Mouse (Mus musculus) right cerebral cortex, adult 18-20 months (tissue): Measurements from ENCODE around the gene Gps2.
A peak's percentile ranks its signal among the peaks of the same experiment; 100 is the strongest.
"Not testable (repeated sequence)": the region's sequence is repeated elsewhere in the genome, so short reads cannot be mapped to it uniquely, and the experiment has no call there.

ENCODE experiments used
- DNase-seq: peaks from one replicate; pipeline ENCODE4 v3.0.0; 2022; ENCODE audit warnings: mixed read lengths

The Gps2 gene

DNA sequence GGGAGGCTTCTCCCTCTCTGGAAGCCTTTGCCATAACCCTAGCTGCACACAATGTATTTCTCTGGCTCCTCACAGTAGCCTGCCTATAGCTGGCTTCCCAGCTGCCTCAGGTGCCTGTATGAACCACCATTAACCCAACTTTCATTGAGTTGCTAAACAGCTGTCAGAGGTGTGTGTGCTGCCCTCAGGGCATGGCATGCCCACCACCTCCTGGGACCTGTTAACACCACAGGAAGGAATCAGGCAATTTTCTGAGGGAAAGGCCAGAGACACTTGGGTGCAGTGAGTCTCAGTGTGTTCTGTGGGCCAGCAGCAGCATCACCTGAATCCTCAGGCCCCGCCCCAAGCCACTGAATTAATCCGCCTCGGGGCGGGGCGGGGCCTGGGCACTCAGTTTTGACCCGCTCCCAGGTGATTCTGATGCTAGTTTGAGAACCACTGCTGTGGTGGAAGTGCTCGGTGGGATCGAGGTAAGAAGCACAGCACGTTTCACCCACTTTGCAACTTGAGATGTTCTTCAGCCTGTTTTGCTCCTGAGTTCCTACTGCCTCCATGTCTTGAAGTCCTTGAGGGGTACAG, 24.8 kb downstream of the Gps2 start:
- no peak for DNase-seq

DNA sequence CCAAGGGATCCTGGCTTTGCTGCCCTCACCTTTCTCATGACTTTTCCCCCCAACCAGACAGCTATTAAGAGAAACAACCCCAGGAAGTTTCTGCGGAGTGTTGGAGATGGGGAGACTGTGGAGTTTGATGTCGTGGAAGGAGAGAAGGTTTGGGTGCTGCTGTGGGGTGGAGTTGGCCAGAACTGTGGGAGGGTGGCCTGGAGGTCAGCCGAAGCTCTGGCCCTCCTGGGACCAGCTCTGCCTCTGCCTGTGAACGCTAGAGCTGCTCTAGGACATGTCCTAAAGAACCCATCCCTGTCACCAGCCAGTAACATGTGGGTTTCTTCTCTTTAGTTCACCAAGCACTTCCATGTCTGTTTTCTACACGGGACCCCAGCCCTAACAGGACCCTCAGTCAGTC, 25.5 kb downstream of the Gps2 start:
- DNase-seq: no peak

DNA sequence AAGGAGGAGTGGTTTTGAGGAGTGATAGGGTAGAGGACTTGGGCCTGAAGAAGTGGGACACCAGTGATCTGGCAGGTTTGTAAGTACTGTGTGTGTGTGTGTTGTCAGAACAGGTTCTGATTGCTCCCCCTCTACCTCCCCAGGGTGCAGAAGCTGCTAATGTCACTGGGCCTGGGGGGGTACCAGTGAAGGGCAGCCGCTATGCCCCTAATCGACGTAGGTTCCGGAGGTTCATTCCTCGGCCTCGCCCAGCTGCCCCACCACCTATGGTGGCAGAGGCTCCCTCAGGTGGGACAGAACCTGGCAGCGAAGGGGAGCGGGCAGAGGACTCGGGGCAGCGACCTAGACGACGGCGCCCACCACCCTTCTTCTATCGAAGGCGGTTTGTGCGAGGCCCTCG, 26.0 kb downstream of the Gps2 start:
- no peak for DNase-seq

DNA sequence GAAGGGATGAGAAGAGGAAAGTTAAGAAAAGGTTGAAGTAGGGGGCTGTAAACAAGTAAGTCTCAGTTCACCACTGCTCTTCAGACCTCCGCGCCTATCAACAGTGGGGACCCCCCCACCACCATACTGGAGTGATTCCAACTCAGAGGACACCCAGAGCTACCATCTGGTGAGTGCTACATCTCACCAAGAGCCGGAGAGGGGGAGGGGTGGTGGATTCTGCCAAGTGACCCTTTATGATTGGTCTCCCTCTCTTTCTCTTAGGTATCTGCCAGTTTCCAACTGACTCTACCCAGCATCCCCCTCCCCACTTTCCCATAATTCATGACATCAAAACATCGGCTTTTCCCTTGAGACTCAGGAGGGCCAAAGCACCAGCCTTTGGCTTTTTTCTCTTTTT, 27.3 kb downstream of the Gps2 start:
- DNase-seq: no peak

DNA sequence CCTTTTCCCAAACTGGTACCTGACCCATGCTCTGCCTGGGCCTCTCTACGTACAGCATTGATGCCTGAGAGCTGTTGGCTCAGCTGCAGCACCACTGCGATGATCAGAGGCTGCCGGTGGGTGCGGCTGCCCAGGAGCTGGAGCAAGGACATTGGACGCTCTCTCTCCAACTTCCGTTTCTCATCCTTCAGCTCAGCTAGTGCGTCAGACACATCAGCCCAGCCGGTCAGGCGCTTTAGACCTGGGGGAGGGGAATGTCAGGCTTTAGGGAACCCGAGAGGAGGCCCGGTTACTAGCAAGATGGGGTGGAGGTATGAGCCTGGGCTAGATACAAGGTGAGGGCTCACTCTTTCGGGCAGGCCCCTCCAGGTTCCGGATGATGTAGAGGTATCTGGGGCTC, 31.5 kb downstream of the Gps2 start:
- no peak for DNase-seq

DNA sequence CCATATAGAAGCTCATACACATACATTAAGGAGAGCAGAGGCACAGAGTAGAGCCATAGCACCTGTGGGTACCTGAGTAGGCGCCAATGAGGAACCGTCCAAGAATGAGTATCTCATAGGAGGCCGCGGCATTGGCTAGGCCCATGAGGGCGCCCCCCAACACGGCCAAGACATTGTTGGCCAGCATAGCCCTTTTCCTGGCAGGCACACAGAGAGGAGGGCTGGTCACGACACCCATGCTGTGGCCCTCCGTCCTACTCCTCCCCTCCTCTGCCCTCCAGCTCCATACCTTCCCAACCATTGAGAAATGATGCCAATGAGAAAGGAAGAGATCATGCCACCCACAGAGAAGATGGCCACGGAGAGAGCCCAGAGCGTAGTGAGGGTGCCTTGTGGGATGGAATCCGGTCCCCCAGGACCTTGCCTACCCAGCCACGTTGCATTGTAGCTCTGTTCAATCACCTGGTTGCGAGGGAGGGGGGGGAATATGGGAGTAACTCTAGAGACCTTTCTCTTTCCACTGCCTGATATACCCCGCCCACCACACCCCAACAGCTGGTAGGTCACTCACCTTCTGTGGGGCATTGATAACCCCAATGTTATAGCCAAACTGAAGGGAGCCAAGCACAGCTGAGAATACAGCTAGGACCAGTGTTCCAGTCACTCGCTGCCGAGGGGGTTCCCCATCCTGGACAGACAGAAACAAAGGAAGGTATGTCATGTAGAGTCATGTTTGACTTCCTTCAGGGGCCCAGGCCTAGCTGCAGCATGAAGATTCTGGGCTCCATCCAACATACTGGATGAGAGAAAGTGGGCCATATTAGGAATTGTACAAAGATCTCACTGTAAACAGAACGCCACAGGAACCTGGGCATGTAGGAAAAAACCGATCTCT, 32.6 kb downstream of the Gps2 start:
- DNase-seq: no peak

DNA sequence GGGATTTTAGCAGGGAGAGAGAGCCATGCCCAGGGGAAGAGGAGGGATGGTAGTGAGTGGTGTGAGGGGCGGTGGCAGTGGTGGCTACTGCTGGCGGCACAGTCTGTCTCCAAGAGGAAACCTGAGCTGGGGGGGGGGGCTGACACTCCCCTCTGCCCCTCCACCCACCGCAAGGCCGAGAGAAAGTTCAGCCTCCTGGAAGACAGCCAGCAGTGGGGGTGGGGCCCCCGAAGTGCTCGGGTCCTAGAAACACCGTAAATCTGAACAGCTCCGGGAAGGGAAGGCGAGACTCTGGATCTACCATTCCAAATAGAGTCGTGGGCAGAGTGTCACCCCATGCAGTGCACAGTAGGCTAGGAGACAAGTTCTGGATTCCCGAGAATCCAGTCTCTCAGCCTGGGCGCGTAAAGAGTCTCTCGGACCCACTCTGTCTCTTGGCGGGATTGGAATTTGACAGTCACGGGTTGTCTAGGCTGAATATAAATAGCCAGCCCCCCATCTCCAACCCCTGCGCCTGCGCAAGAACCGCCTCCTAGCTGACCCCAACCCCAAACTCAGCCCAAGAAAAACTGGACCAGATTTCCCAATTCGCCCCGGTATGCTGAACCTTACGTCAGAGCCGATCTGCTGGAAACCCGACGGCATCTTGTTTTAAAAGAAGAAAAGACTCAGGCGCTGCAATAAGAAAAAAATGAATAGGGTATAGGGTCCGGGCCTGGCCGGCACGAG, 33.8 kb downstream of the Gps2 start:
- DNase-seq: no peak

DNA sequence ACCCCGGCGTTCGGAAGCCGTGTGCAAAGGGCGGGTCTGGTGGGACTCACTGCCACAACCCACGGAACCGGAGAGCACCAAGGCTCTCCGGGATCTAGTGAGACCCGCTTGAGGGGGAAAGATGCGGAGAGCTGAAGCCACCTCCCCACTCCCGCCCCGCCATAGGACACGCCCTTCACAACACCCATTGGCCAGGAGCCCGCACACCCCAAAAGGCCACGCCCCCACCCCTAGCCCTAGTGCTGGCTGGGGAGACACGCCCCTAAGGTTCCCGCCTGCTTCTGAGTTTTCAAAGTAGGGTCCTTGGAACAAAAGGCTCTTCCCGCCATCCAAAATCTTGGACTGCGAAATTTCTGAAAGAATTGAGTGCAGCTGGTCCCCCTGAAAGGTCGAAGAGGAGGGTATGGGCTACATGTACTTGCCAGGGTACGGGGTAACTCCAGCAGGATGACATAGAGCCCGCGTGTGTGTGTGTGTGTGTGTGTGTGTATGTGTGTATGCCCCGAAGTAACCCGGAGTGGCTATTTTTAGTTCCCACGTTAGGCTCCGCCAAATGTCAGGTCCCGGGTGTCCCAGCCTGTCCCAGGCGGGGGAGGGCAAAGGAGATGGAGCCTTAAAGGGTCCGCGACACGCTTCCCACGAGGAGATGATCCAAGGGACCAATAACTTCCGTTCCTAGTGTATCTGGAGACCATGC, 34.5 kb downstream of the Gps2 start, which contains the start of gene Slc2a4:
TSS of gene Slc2a4 (minus strand) at position 123 of the 697 bp plus-strand sequence.
- DNase-seq: peak; percentile 52

DNA sequence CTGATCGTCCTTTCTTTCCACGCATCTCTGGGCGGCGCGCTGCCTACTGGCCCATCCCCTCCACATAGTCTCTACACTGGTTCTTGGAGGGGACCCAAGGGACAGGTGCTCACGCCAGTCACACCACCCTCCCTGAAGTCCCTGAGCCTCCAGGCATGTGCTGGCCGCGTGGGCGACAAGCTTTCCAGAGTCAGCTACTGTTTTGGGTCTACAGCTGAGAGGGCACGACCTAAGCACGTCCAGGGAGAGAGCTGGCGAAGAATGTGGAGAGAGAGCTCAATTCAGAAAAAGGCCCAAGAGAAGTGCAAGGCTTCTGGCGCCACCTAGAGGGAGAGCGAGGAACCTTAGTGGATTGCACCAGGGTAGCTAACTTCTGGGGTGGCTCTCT, 35.1 kb downstream of the Gps2 start:
- peak; percentile 48 for DNase-seq

DNA sequence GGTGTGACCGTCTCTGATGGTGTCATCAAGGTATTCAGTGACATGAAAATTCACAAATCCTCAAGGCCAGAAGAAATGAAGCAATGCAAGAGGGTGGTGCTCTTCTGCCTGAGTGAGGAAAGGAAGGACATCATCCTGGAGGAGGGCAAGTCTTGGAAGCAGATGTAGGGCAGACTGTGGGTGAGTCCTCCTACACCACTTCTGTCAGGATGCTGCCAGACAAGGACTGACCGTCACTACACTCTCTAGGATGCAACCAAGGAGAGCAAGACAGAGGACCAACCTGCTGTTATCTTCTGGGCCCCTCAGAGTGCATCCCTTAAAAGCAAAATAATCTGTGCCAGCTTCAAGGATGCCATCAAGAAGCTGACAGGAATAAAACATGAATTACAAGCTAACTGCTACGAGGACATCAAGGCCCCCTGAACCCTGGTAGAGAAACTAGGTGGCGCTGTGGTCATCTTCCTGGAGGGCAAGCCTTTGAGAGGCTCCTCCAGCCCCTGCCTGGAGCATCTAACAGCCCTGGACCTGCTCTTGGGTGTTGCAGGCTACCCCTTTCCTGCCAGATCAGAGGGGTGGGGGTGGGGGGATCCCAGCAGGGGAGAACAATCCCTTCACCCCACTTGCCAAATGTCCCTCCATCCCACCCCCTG, 37.2 kb downstream of the Gps2 start:
- no peak for DNase-seq

DNA sequence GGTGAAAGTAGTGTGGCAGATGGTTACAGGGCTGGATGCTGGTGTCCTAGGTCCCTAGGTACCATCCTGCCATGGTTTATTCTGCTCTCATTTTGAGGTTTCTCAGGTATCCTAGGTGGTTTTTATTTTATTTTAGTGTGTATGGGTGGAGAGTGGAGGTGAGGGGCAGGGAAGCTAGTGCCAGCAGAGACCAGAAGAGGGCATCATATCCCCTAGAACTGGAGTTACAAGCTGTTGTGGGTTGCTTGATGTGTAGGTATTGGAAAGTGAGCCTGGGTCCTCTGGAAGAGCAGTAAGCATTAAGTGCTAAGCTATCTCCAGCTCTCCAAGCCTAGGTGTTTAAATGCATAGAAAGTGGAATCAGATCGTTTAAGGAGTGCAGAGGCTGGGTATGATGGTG, 38.6 kb downstream of the Gps2 start:
- no peak for DNase-seq

DNA sequence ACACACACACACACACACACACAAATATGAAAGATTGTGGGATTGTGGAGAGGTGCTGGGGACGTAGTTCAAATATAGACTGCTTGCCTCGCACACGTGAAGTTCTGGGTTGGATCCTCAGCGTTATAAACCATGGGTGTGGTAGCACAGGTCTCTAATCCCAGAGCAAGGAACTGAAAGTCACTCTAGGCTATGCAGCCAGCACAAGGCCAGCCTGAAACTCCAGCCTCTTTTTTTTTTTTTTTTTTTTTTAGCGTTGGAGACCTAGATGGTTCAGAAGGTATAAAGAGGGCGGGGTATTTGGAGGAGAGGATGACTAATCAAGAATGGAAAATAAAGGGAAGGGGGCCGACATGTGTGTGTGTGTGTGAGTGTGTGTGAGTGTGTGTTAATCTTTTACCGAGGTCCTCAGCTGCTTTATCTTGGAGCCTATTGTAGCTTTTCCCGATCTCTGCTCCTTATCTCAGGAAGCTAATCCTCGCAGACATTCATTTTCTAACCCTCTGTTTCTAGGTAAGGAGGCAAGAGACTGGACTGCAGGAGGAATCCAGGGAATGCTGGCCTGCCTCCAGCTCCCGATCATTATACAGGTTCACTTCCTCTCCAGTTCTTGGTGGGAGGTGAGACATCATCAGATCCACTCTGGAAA, 39.7 kb downstream of the Gps2 start:
- DNase-seq: no peak

DNA sequence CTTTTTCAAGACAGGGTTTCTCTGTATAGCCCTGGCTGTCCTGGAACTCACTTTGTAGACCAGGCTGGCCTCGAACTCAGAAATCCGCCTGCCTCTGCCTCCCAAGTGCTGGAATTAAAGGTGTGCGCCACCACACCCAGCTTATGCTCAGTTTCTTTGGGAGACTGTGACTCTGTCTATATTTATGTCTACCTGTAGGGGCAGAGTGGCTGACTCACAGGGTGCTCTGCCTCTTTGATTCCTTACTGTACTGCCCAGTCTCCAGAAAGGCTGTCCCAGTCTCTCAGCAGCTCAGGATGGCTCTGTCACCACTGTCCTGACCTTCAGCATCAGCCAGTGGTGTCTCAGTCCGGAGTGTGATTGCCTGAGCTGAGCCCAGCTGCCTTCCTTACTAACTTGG, 41.9 kb downstream of the Gps2 start:
- DNase-seq: not testable (repeated sequence)

DNA sequence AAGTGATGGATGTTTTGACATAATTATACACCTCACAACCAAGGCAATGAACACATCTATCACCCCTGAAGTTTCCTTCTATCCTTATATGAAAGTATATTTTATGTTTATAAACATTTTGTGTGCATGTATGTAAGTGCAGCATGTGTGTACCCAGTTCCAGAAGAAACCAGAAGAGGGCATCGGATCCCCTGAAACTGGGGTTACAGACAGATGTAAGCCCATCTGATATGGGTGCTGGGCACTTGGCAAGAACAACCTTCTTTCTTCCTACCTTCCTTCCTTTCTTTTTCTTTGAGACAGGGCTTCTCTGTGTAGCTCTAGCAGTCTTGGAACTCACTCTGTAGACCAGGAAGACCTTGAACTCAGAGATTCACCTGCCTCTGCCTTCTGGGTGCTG, 42.5 kb downstream of the Gps2 start:
- no peak for DNase-seq

DNA sequence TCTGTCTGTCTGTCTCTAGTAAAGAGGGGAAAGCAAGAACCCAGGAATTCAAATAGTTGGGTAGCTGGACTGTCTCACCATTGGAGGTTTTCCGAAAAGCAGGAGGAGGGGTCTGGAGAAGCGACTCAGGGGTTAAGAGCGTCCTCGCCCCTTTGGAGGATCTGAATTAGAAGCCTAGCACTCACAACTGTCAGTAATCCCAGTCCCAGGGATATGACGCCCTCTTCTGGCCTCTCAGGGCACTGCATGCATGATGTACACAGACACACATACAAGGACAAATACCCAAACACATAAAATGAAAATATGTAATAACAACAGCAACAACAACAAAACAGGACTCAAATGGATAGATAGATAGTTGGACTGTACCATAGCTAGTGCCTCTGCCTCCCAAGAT, 46.9 kb downstream of the Gps2 start:
- DNase-seq: no peak

DNA sequence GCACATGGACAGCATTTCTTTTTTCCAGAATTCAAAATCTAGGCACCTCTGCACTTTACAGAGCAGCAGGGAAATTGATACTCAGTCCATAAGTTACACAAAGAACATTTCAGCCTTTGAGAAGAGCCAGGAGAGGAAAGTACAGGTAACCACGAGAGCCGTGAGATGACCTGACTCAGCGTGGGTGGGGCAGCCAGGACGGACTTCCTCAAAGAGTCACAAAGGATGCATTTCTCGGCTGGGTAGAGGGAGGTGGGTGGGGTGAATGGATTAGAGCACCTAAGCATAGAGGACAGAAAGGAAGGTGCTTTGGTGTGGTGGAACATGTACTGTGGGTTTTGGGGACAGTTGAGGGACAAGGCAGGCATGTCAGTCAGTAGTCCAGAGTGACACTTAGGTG, 48.2 kb downstream of the Gps2 start:
- no peak for DNase-seq

DNA sequence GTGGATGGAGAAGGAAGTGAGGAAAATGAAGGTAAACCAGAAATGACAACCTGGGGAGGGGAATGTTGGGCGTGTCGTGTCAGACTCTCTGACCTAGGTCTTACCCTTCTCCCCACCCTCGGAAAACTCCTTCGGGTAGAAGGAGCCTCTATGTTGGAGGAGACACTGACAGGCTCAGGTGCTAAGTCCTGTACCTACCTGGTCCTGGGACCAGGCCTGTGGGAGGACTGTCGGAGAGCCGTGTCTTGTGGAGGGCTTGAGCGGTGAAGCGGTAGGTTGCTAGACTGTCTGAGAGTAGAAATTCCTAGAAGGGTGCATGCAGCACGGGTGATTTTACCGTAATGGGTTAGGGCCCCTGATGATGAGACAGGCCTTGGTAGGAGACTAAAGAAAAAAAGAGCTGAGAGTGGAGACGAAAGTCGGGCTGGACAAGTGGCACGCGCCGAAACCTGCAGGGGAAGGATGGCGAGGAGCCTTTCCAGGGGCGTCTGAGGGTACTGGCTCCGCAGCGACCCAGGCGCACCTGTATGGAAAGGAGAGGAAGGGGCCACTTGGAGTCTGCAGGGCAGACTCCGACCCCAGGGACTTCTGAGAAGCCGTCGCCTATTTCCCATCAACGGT, 51.1 kb downstream of the Gps2 start, which contains the start of gene Cldn7:
TSS of gene Cldn7 (plus strand) at position 130 of the 621 bp plus-strand sequence.
- no peak for DNase-seq

DNA sequence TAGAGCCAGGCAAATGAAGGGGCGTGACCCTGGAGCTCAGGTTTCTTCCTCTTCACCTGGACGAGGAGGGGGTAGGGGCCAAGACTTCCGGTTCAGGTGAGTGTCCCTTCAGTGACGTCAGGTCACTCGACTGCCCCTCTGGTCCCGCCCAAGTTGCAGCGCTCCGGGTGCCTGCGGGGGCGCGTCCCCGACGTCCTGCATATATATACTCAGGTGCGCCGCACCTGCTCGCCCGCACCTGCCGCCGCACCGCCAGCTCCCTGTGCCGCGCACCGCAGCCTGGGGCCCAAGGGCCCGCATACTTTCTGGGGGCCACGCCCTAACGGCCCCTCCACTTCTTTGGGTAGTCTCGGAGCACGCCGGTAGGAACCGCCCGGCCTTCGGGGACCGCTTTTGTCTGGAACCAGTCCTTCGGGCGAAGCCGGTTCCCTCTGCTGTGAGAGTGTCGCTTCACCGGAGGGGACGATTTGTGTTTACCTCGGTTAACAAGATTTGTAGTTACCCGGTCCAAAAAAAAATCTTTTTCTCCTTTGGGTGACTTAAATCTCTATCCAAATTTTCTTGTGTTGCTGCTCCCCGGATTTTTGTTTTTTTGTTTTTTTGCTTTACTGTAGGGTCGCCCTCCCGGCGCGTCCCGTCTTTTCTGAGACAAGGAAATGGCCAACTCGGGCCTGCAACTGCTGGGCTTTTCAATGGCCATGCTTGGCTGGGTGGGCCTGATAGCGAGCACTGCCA, 51.8 kb downstream of the Gps2 start:
- no peak for DNase-seq
